Mouse (Mus musculus) bone marrow, adult 2 months (tissue): ENCODE data around the gene Pkd1l3.

ENCODE experiments used
- CTCF ChIP-seq: fragments of 200-500 bp; IDR thresholded peaks from 2 replicates; pipeline ENCODE4 v1.5.1; 2011; ENCODE audit warnings: low read length, control low read depth; ENCODE audit not compliant: control insufficient read depth, insufficient read depth
- POLR2A ChIP-seq: fragments of 200-500 bp; IDR thresholded peaks from 2 replicates; pipeline ENCODE4 v1.6.1; 2011; ENCODE audit warnings: low read depth, mild to moderate bottlenecking, control low read depth, low read length, borderline replicate concordance; ENCODE audit not compliant: control insufficient read depth

DNA sequence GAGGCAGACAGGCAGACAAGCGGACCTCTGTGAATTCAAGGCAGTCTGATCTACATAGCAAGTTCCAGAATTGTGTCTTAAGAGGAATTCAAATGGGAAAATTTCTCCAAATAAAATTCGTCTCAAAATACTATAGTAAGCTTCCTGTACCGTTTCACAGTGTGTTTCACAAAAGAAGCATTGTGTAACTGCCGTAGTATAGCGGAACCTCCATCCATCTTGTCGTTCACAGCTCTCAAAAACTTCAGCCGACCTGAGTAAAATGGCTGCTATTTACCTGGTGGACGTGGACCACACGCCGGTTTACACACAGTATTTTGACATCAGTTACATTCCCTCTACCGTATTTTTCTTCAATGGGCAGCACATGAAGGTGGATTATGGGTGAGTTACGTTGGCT, 43.2 kb upstream of the Pkd1l3 start:
- TF ChIP-seq CTCF (no peak), POLR2A (no peak)
